9 mouse cellular contexts compared by ENCODE assay signal in genomic region chr7:80032216-80033052, GRCm38 (mm10). TPM values are rescaled to one million over a fixed set of nuclear protein-coding genes. Genes with fewer than 3 reads are reported as not detected.
DNase-seq lines count a peak whose midpoint lies in the region; ATAC-seq and TF ChIP-seq lines count a peak whose summit lies in the region.
"Had no signal": no experiment of that assay in that cellular context is flagged by ENCODE, and none has a peak within 500 bp of the region (broad histone marks: within the 10 kb centered on the region; RNA-seq: fewer than 3 reads in every experiment).

No protein-coding gene starts in this region.

- H3K36me3 ChIP-seq in hindbrain, embryonic 10.5 days, result peaks cover 24% of the 10 kb centered on the region
- H3K36me3 ChIP-seq in hindbrain, embryonic 12.5 days, result no peaks in the 10 kb centered on the region
- peaks cover 0 to 35% of the 10 kb centered on the region in 2 experiments; a peak in 2 of 4 replicates for H3K36me3 ChIP-seq in MEL (ENCODE audit: control insufficient read depth in 1 of 2, insufficient read depth in 2 of 2, low read length in 2 of 2)
- H3K36me3 ChIP-seq in midbrain, embryonic 16.5 days (ENCODE audit: control insufficient read depth, insufficient read depth, low read length), result no peaks in the 10 kb centered on the region
- H3K36me3 ChIP-seq: limb, embryonic 15.5 days had no signal

- peaks cover 47% of the 10 kb centered on the region for H3K79me2 ChIP-seq in MEL (ENCODE audit: control insufficient read depth, insufficient read depth, low read length, poor library complexity)

- TF ChIP-seq CTCF in MEL (IDR thresholded peaks at IDR 0.05 in 2 of 3, conservative IDR thresholded peaks at IDR 0.05 in 1 of 3; ENCODE audit: control insufficient read depth in 1 of 3, insufficient read depth in 1 of 3, low read depth in 2 of 3, low read length in 3 of 3, poor library complexity in 1 of 3, severe bottlenecking in 1 of 3), result no peak
- TF ChIP-seq CTCF in cerebellum, adult 2 months (IDR thresholded peaks at IDR 0.05; ENCODE audit: borderline replicate concordance, insufficient read depth, low read depth, low read length), result no peak

- TF ChIP-seq POLR2A in MEL (IDR thresholded peaks at IDR 0.05; ENCODE audit: control insufficient read depth in 1 of 2, insufficient read depth in 1 of 2, low read depth in 1 of 2, low read length in 2 of 2, poor library complexity in 1 of 2), result no peak
- TF ChIP-seq POLR2A in cerebellum, adult 2 months (IDR thresholded peaks at IDR 0.05; ENCODE audit: borderline replicate concordance, insufficient read depth, low read length), result no peak

- no peak for TF ChIP-seq RAD21 in MEL (IDR thresholded peaks at IDR 0.05; ENCODE audit: low read depth, low read length)

- H3K4me2 ChIP-seq in hindbrain, embryonic 12.5 days (replicated peaks), result no peak overlapping the region
- H3K4me2 ChIP-seq in midbrain, embryonic 16.5 days (ENCODE audit: low read length), result no peak overlapping the region
- H3K4me2 ChIP-seq: limb, embryonic 15.5 days had no signal

- no peaks in the 10 kb centered on the region for H3K9me3 ChIP-seq in hindbrain, embryonic 10.5 days
- H3K9me3 ChIP-seq in hindbrain, embryonic 12.5 days (replicated peaks), result no peaks in the 10 kb centered on the region
- H3K9me3 ChIP-seq in MEL (replicated peaks; ENCODE audit: insufficient read depth, low read length), result no peaks in the 10 kb centered on the region
- H3K9me3 ChIP-seq in midbrain, embryonic 16.5 days (replicated peaks; ENCODE audit: control insufficient read depth, low read length, poor library complexity, severe bottlenecking), result no peaks in the 10 kb centered on the region
- H3K9me3 ChIP-seq: limb, embryonic 15.5 days had no signal

- H3K4me3 ChIP-seq in hindbrain, embryonic 10.5 days, result peak overlapping the region; percentile 16; the same call in 1 of the 2 replicates
- H3K4me3 ChIP-seq in hindbrain, embryonic 12.5 days, result no peak overlapping the region
- peak overlapping the region in 1 of 2 experiments; percentile 30; a peak in 2 of 4 replicates for H3K4me3 ChIP-seq in MEL (ENCODE audit: control insufficient read depth in 1 of 2, insufficient read depth in 1 of 2, low read depth in 2 of 2, low read length in 2 of 2)
- H3K4me3 ChIP-seq in midbrain, embryonic 16.5 days (ENCODE audit: low read depth, low read length), result no peak overlapping the region
- no peak overlapping the region for H3K4me3 ChIP-seq in cerebellum, adult 2 months (replicated peaks; ENCODE audit: insufficient read depth, low read depth, low read length)
- H3K4me3 ChIP-seq: limb, embryonic 15.5 days had no signal

- WGBS in hindbrain, embryonic 10.5 days, result 42% methylated on average over 10 of the region's 10 CpGs
- WGBS in hindbrain, embryonic 12.5 days, result 42% methylated on average over 10 of the region's 10 CpGs
- 39% methylated on average over 9 of the region's 10 CpGs for WGBS in midbrain, embryonic 16.5 days
- 72% methylated on average over 10 of the region's 10 CpGs for WGBS in cerebellum, adult 2 months

- H3K27ac ChIP-seq in hindbrain, embryonic 10.5 days, result peak overlapping the region; percentile 71
- H3K27ac ChIP-seq in hindbrain, embryonic 12.5 days, result no peak overlapping the region
- no peak overlapping the region; the same call in 1 of the 2 replicates for H3K27ac ChIP-seq in MEL (ENCODE audit: control insufficient read depth, low read depth, low read length)
- H3K27ac ChIP-seq in midbrain, embryonic 16.5 days (ENCODE audit: low read length), result no peak overlapping the region
- H3K27ac ChIP-seq in cerebellum, adult 2 months (ENCODE audit: insufficient read depth, low read length), result no peak overlapping the region
- H3K27ac ChIP-seq: limb, embryonic 15.5 days had no signal

- no peak overlapping the region for H3K9ac ChIP-seq in hindbrain, embryonic 12.5 days
- H3K9ac ChIP-seq in MEL (ENCODE audit: control insufficient read depth, low read depth, low read length, poor library complexity, severe bottlenecking), result peak overlapping the region; percentile 6; the same call in 1 of the 2 replicates
- H3K9ac ChIP-seq in midbrain, embryonic 16.5 days (ENCODE audit: low read depth, low read length), result no peak overlapping the region
- H3K9ac ChIP-seq: limb, embryonic 15.5 days had no signal

- no peak for TF ChIP-seq EP300 in MEL (IDR thresholded peaks at IDR 0.05; ENCODE audit: low read depth in 1 of 2, low read length in 2 of 2)

- peaks cover 87% of the 10 kb centered on the region for H3K4me1 ChIP-seq in hindbrain, embryonic 10.5 days (replicated peaks)
- peaks cover 75% of the 10 kb centered on the region for H3K4me1 ChIP-seq in hindbrain, embryonic 12.5 days
- H3K4me1 ChIP-seq in MEL (ENCODE audit: control insufficient read depth in 1 of 2, insufficient read depth in 2 of 2, low read length in 2 of 2), result peaks cover 23 to 41% of the 10 kb centered on the region in 2 experiments
- peaks cover 25% of the 10 kb centered on the region for H3K4me1 ChIP-seq in midbrain, embryonic 16.5 days (ENCODE audit: control insufficient read depth, insufficient read depth, low read length)
- peaks cover 11% of the 10 kb centered on the region for H3K4me1 ChIP-seq in cerebellum, adult 2 months (ENCODE audit: control insufficient read depth, insufficient read depth, low read length)

- peak; percentile 29 for DNase-seq in hindbrain, embryonic 10.5 days (ENCODE audit: low spot score)
- peak; percentile 47 for DNase-seq in MEL (ENCODE audit: low read depth, low spot score)
- DNase-seq in cerebellum, adult 2 months, result no peak

- H3K27me3 ChIP-seq in hindbrain, embryonic 10.5 days (ENCODE audit: insufficient read depth, poor library complexity, severe bottlenecking), result no peaks in the 10 kb centered on the region
- no peaks in the 10 kb centered on the region for H3K27me3 ChIP-seq in hindbrain, embryonic 12.5 days
- H3K27me3 ChIP-seq in MEL (ENCODE audit: control insufficient read depth in 1 of 2, insufficient read depth in 2 of 2, low read length in 2 of 2), result no peaks in the 10 kb centered on the region
- no peaks in the 10 kb centered on the region for H3K27me3 ChIP-seq in midbrain, embryonic 16.5 days (ENCODE audit: control insufficient read depth, insufficient read depth, low read depth, low read length)
- no peaks in the 10 kb centered on the region for H3K27me3 ChIP-seq in cerebellum, adult 2 months (ENCODE audit: control insufficient read depth, insufficient read depth, low read length)
- H3K27me3 ChIP-seq: limb, embryonic 15.5 days had no signal

- ATAC-seq in hindbrain, embryonic 12.5 days (ENCODE audit: low FRiP score), result no peak
- peak; percentile 75 for ATAC-seq in granulocyte monocyte progenitor cell, adult 5-6 weeks (replicated peaks; ENCODE audit: poor library complexity, severe bottlenecking)
- 0 out of 2 replicates have a peak, but pooled peaks have one; percentile 13 for ATAC-seq in midbrain, embryonic 16.5 days
- no peak for ATAC-seq in inflammation-experienced regulatory T-cells, adult 6 months
- no peak for ATAC-seq in activated CD4-positive, CD25-positive, alpha-beta regulatory T cell, adult 4 months

TF ChIP-seq in MEL, 35 proteins besides CTCF, POLR2A, EP300 and RAD21:
- no peak for TF ChIP-seq TCF12 (IDR thresholded peaks at IDR 0.05; ENCODE audit: low read depth, low read length)
- TF ChIP-seq MAFK (IDR thresholded peaks at IDR 0.05; ENCODE audit: borderline replicate concordance, low read depth, low read length), result peak; percentile 64; the same call in 1 of the 2 replicates
- no peak for TF ChIP-seq MYC (IDR thresholded peaks at IDR 0.05; ENCODE audit: low read depth, low read length)
- TF ChIP-seq HCFC1 (IDR thresholded peaks at IDR 0.05; ENCODE audit: low read depth, low read length), result no peak
- no peak for TF ChIP-seq CHD1 (IDR thresholded peaks at IDR 0.05; ENCODE audit: low read depth, low read length)
- TF ChIP-seq ZC3H11A (IDR thresholded peaks at IDR 0.05; ENCODE audit: low read depth, low read length), result no peak
- no peak for TF ChIP-seq UBTF (IDR thresholded peaks at IDR 0.05; ENCODE audit: borderline replicate concordance, insufficient read depth, low read depth, low read length)
- no peak for TF ChIP-seq MAX (IDR thresholded peaks at IDR 0.05; ENCODE audit: low read length)

RNA-seq across cellular contexts. Expression of gene Zfp710, which starts 7.8 kb away (rescaled TPM):
- polyA plus RNA-seq in hindbrain, embryonic 10.5 days (2016; fragmentation: Nextera tagmentation; extraction: Ambion mirVana), result 37.5 and 39.3 TPM in 2 replicates
- 26.0 and 26.4 TPM in 2 replicates for polyA plus RNA-seq in hindbrain, embryonic 12.5 days (2016; fragmentation: Nextera tagmentation; extraction: Ambion mirVana)
- 11.8 and 14.8 TPM in 2 replicates for total RNA-seq in MEL (2012; rRNA removed)
- 10 to 100 TPM in 1 of 2 experiments, not detected in 1; 19.1 TPM for polyA plus RNA-seq in MEL (2012; ENCODE audit: insufficient read depth in 1 of 2, insufficient read length in 2 of 2, low read depth in 1 of 2, low replicate concordance in 2 of 2, missing spikeins in 1 of 2)
- 26.7 and 27.6 TPM in 2 replicates for total RNA-seq in granulocyte monocyte progenitor cell, adult 5-6 weeks (2014; fragmentation: Nextera tagmentation)
- total RNA-seq in granulocyte monocyte progenitor cell, adult 5-6 weeks (2017), result 13.7 and 24.3 TPM in 2 replicates
- polyA plus RNA-seq in midbrain, embryonic 16.5 days (2015; fragmentation: Nextera tagmentation; extraction: Ambion mirVana), result 15.0 and 15.8 TPM in 2 replicates
- 1 to 10 TPM; 1.8 to 5.1 (median 4.4) TPM for polyA plus RNA-seq in inflammation-experienced regulatory T-cells, adult 6 months (2017; shearing (Covaris generic))
- 1 to 10 TPM; 4.2 to 4.6 TPM for polyA plus RNA-seq in activated CD4-positive, CD25-positive, alpha-beta regulatory T cell, adult 4 months (2017; shearing (Covaris generic))
- polyA plus RNA-seq in cerebellum, adult 2 months (2012; rRNA removed), result 10.9 and 11.0 TPM in 2 replicates

Comparison
In these comparisons a context has a peak if more than half of its experiments do, and no peak if none do; other contexts are left out.
1. DNase-seq: peak in hindbrain, embryonic 10.5 days (single experiment) and MEL (single experiment); none in cerebellum, adult 2 months (0 of 2).
2. ATAC-seq: peak in granulocyte monocyte progenitor cell, adult 5-6 weeks (single experiment) and midbrain, embryonic 16.5 days (single experiment); none in hindbrain, embryonic 12.5 days (single experiment), inflammation-experienced regulatory T-cells, adult 6 months (single experiment) and activated CD4-positive, CD25-positive, alpha-beta regulatory T cell, adult 4 months (single experiment).